Mouse (Mus musculus) yolk sac, embryonic 10.5 days (tissue): ENCODE data around the gene Ppp3ca.

Source experiments
- DNase-seq: peaks from one replicate; pipeline ENCODE4 v3.0.0-alpha.2; 2017; ENCODE audit warnings: low spot score

Gene Ppp3ca

GRCm38 (mm10) chr3:136917080-136917479 is 247.2 kb downstream of the Ppp3ca start:
- no peak for DNase-seq

GRCm38 (mm10) chr3:136933071-136933470 is 263.1 kb downstream of the Ppp3ca start:
- no peak for DNase-seq

- DNase-seq: no peak
These were observed 271.0 kb downstream of the Ppp3ca start for GRCm38 (mm10) chr3:136940733-136941601.

GRCm38 (mm10) chr3:136941602-136941926 is 271.6 kb downstream of the Ppp3ca start:
- DNase-seq: no peak

GRCm38 (mm10) chr3:136945550-136945949 is 275.6 kb downstream of the Ppp3ca start:
- DNase-seq: no peak

GRCm38 (mm10) chr3:136946662-136947061 is 276.7 kb downstream of the Ppp3ca start:
- no peak for DNase-seq

- DNase-seq: no peak
These were observed 278.2 kb downstream of the Ppp3ca start for GRCm38 (mm10) chr3:136948142-136948541.

GRCm38 (mm10) chr3:136951792-136952191 is 281.9 kb downstream of the Ppp3ca start:
- DNase-seq: no peak

- no peak for DNase-seq
These were observed 282.9 kb downstream of the Ppp3ca start for GRCm38 (mm10) chr3:136952822-136953221.

GRCm38 (mm10) chr3:136955043-136955442 is 285.1 kb downstream of the Ppp3ca start:
- DNase-seq: no peak

- no peak for DNase-seq
These were observed 290.4 kb downstream of the Ppp3ca start for GRCm38 (mm10) chr3:136960314-136960713.

- DNase-seq: no peak
These were observed 296.9 kb downstream of the Ppp3ca start for GRCm38 (mm10) chr3:136966786-136967185.

- DNase-seq: no peak
These were observed 297.6 kb downstream of the Ppp3ca start for GRCm38 (mm10) chr3:136967510-136967909.

GRCm38 (mm10) chr3:136969796-136970195 is 299.9 kb downstream of the Ppp3ca start:
- DNase-seq: no peak

- no peak for DNase-seq
These were observed 307.9 kb downstream of the Ppp3ca start for GRCm38 (mm10) chr3:136977859-136978258.

GRCm38 (mm10) chr3:136980915-136981588 is 311.1 kb downstream of the Ppp3ca start:
- no peak for DNase-seq

GRCm38 (mm10) chr3:136981589-136981924 is 311.6 kb downstream of the Ppp3ca start:
- DNase-seq: no peak

- peak; percentile 58 for DNase-seq
These were observed 312.1 kb downstream of the Ppp3ca start for GRCm38 (mm10) chr3:136982021-136982420.

- peak; percentile 6 for DNase-seq
These were observed 316.4 kb downstream of the Ppp3ca start for GRCm38 (mm10) chr3:136986096-136986881.
